Mouse (Mus musculus): ENCODE measurements around the gene Ppef2. TPM values are rescaled to one million over a fixed set of nuclear protein-coding genes. Genes with fewer than 3 reads are reported as not detected.

Ppef2 gene
- polyA plus RNA-seq, 1 experiment from 2014 or later = 0.57 TPM

Other genes with a start within 250 kb of the Ppef2 start
- gene Cdkl2, start 212.4 kb downstream of the Ppef2 start, polyA plus RNA-seq (2015; fragmentation: Nextera tagmentation; extraction: Ambion mirVana) = 2.7 and 3.7 TPM in 2 replicates
- 147 and 167 TPM in 2 replicates for gene G3bp2, start 172.6 kb downstream of the Ppef2 start, polyA plus RNA-seq (2015; fragmentation: Nextera tagmentation; extraction: Ambion mirVana)
- gene Uso1, start 118.3 kb downstream of the Ppef2 start, polyA plus RNA-seq (2015; fragmentation: Nextera tagmentation; extraction: Ambion mirVana) = 43.5 and 46.7 TPM in 2 replicates
- not detected in 2 replicates for gene U90926, start 40.9 kb downstream of the Ppef2 start, polyA plus RNA-seq (2015; fragmentation: Nextera tagmentation; extraction: Ambion mirVana)
- 30.8 and 32.2 TPM in 2 replicates for gene Naaa, start 21.9 kb upstream of the Ppef2 start, polyA plus RNA-seq (2015; fragmentation: Nextera tagmentation; extraction: Ambion mirVana)
- gene Sdad1, start 54.2 kb upstream of the Ppef2 start, polyA plus RNA-seq (2015; fragmentation: Nextera tagmentation; extraction: Ambion mirVana) = 32.8 and 35.8 TPM in 2 replicates
- 0.16 TPM in 1 of 2 replicates, not detected in the other for gene Cxcl9, start 71.8 kb upstream of the Ppef2 start, polyA plus RNA-seq (2015; fragmentation: Nextera tagmentation; extraction: Ambion mirVana)
- gene Art3, start 75.5 kb upstream of the Ppef2 start, polyA plus RNA-seq (2015; fragmentation: Nextera tagmentation; extraction: Ambion mirVana) = 4.4 and 5.6 TPM in 2 replicates
- 2.0 and 3.3 TPM in 2 replicates for gene Cxcl10, start 92.6 kb upstream of the Ppef2 start, polyA plus RNA-seq (2015; fragmentation: Nextera tagmentation; extraction: Ambion mirVana)
- gene Nup54, start 178.9 kb upstream of the Ppef2 start, polyA plus RNA-seq (2015; fragmentation: Nextera tagmentation; extraction: Ambion mirVana) = 39.1 and 53.0 TPM in 2 replicates